Mouse (Mus musculus) frontal cortex, postnatal 25 days (tissue): ENCODE results near the gene Gm3029.
"Not testable (repeated sequence)": the region's sequence is repeated elsewhere in the genome, so short reads cannot be mapped to it uniquely, and the experiment has no call there.

Experiments used
- DNase-seq, 2 experiments: peaks; one replicate each; pipeline ENCODE4 v3.0.0; 2022; ENCODE audit warnings: low spot score in 2 of 2

The Gm3029 gene

DNA sequence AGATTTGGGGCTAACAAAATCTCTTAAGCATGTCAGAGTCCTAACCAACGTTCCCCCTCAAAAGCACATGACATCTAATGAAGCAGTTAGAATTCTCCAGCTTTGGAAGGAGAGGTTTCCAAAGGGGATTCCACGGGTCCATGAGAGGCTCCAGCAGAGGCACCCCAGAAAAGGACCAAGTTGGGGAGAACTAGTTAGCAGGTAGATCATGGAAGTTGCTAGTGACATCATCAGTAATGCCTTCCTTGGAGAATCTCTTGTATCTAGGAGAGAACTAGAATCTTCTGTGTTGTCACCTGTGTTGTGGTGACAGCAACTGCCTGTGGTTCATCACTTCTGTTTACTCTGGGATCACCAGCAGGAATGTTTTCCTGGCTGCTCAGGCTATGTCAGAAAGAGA, at the start of gene Gm3029:
TSS of gene Gm3029 (plus strand) at position 301 of the 400 bp plus-strand sequence.
- DNase-seq = not testable (repeated sequence)

- DNase-seq = not testable (repeated sequence)
These were observed 47.7 kb upstream of the Gm3029 start, which contains the start of gene Gm2916 for GRCm38 (mm10) chr14:3883872-3884271. TSS of gene Gm2916 (plus strand) at chr14:3884172.

DNA sequence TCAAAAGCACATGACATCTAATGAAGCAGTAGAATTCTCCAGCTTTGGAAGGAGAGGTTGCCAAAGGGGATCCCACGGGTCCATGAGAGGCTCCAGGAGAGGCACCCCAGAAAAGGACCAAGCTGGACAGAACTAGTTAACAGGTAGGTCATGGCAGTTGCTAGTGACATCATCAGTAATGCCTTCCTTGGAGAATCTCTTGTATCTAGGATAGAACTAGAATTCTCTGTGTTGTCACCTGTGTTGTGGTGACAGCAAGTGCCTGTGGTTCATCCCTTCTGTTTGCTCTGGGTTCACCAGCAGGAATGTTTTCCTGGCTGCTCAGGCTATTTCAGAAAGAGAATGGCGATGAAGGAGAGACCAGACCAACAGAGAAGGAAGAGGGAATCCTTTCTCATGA, 31.7 kb downstream of the Gm3029 start, which contains the start of gene Gm3095:
TSS of gene Gm3095 (plus strand) at position 301 of the 400 bp plus-strand sequence.
- DNase-seq = not testable (repeated sequence)
